Mouse (Mus musculus) hindbrain, postnatal 0 days (tissue): Measurements from ENCODE around the gene Ttc16. TPM values are rescaled to one million over a fixed set of nuclear protein-coding genes. Genes with fewer than 3 reads are reported as not detected.

ENCODE experiments used
- ATAC-seq: fragments of 200-750 bp; cut with Nextera tagmentation; 2 replicates; pipeline ENCODE4 v1.8.0; 2017; ENCODE audit warnings: mild to moderate bottlenecking, moderate TSS enrichment, moderate library complexity
- DNase-seq: peaks from one replicate; pipeline ENCODE4 v3.0.0-alpha.2; 2015; ENCODE audit warnings: low spot score
- H3K27ac ChIP-seq: fragments of 300-500 bp; sonication (generic); 2 replicates; pipeline ENCODE4 v1.5.1; 2014; ENCODE audit warnings: mild to moderate bottlenecking
- H3K27me3 ChIP-seq: fragments of 300-500 bp; sonication (generic); 2 replicates; pipeline ENCODE4 v1.6.1; 2014; ENCODE audit warnings: low read length, mixed read lengths; ENCODE audit not compliant: insufficient read depth
- H3K36me3 ChIP-seq: fragments of 300-500 bp; sonication (generic); 2 replicates; pipeline ENCODE4 v1.6.1; 2014; ENCODE audit warnings: low read length, mixed read lengths; ENCODE audit not compliant: insufficient read depth
- H3K4me1 ChIP-seq: fragments of 300-500 bp; sonication (generic); 2 replicates; pipeline ENCODE4 v1.6.1; 2014; ENCODE audit warnings: antibody characterized with exemption, low read length, mixed read lengths; ENCODE audit not compliant: insufficient read depth
- H3K4me2 ChIP-seq: fragments of 300-500 bp; sonication (generic); 2 replicates; pipeline ENCODE4 v1.6.1; 2014; ENCODE audit warnings: low read depth, mild to moderate bottlenecking, low read length, moderate library complexity, mixed read lengths
- H3K4me3 ChIP-seq: fragments of 300-500 bp; sonication (generic); 2 replicates; pipeline ENCODE4 v1.5.1; 2014; ENCODE audit warnings: low read length
- H3K9ac ChIP-seq: fragments of 300-500 bp; sonication (generic); replicated peaks from 2 replicates; pipeline ENCODE4 v1.6.1; 2014; ENCODE audit warnings: mild to moderate bottlenecking, low read length, moderate library complexity, mixed read lengths
- H3K9me3 ChIP-seq: fragments of 300-500 bp; sonication (generic); 2 replicates; pipeline ENCODE4 v1.6.1; 2016; ENCODE audit warnings: low read length, mixed read lengths
- CTCF ChIP-seq: IDR thresholded peaks from 2 replicates; pipeline ENCODE4 v1.5.1; 2016; ENCODE audit warnings: antibody characterized with exemption, control low read depth, low read depth
- WGBS: fragments of 180-500 bp; shearing (Covaris S2); extraction: QIAGEN DNeasy Blood & Tissue Kit; methylation state at CpG from one replicate; pipeline ENCODE4 v1.1.7; 2014; 5-methylcytosine and 5-hydroxymethylcytosine counted together
- polyA plus RNA-seq: library from polyadenylated mRNA; unstranded; fragments of >200 nt; fragmentation: Nextera tagmentation; extraction: Ambion mirVana; gene quantifications from 2 replicates; pipeline ENCODE4 v1.2.1, GENCODE M21; 2015
- total RNA-seq: library from RNA; depleted of rRNA; stranded (reverse); fragments of >200 nt; gene quantifications from 2 replicates; pipeline ENCODE4 v1.2.3, GENCODE M21; 2014

Gene Ttc16
- total and polyA plus RNA-seq, 2 experiments from 2014 or later: 0.58 to 0.78 TPM

DNA sequence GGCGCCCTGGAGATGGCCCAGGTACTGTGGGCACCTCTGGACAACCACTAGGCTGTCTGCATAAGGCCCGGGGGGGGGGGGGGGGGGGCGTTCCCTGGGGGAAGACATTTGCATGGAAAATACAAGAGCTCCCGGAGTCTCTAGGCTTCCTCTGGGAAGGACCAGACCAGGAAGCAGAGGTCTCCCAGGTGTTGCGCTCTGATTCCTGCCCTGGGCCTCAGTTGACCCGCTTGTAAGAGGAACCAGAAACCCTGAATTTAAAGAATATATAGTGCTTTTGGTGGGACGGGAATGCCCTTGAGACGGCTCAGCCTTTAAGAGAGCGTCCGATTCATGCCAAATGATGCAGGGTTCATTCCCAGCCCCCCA, 23.8 kb downstream of the Ttc16 start:
- DNase-seq (no peak), ATAC-seq (no peak)
- Histone ChIP-seq H3K9ac (no peak overlapping the region), H3K4me2 (peak overlapping the region; percentile 48), H3K27me3 (no peaks in the 10 kb centered on the region), H3K27ac (no peak overlapping the region), H3K4me3 (no peak overlapping the region), H3K9me3 (no peaks in the 10 kb centered on the region), H3K36me3 (peaks cover 56% of the 10 kb centered on the region), H3K4me1 (no peaks in the 10 kb centered on the region)
- no peak for TF ChIP-seq CTCF
- 26% methylated on average over 9 of the region's 10 CpGs for WGBS

- peak; percentile 6; the same call in 1 of the 2 replicates for TF ChIP-seq CTCF
- H3K9me3 ChIP-seq: no peaks in the 10 kb centered on the region
- peak overlapping the region; percentile 48 for H3K4me2 ChIP-seq
- H3K27ac ChIP-seq: no peak overlapping the region
- H3K4me3 ChIP-seq: peak overlapping the region; percentile 9; the same call in 1 of the 2 replicates
- H3K36me3 ChIP-seq: peaks cover 62% of the 10 kb centered on the region
- peak; percentile 68 for DNase-seq
- no peaks in the 10 kb centered on the region for H3K27me3 ChIP-seq
- peak; percentile 74 for ATAC-seq
- 13% methylated on average over 31 of the region's 31 CpGs for WGBS
- no peak overlapping the region for H3K9ac ChIP-seq
- no peaks in the 10 kb centered on the region for H3K4me1 ChIP-seq
These were observed 24.4 kb downstream of the Ttc16 start for GRCm38 (mm10) chr2:32750887-32751664.

GRCm38 (mm10) chr2:32750199-32750598, 25.2 kb downstream of the Ttc16 start:
- ATAC-seq (no peak), DNase-seq (no peak)
- H3K4me1 ChIP-seq: no peaks in the 10 kb centered on the region
- no peak overlapping the region for H3K4me2 ChIP-seq
- no peak overlapping the region for H3K4me3 ChIP-seq
- no peak overlapping the region for H3K27ac ChIP-seq
- no peaks in the 10 kb centered on the region for H3K27me3 ChIP-seq
- peak; percentile 32 for TF ChIP-seq CTCF
- peaks cover 69% of the 10 kb centered on the region for H3K36me3 ChIP-seq
- no peak overlapping the region for H3K9ac ChIP-seq
- H3K9me3 ChIP-seq: no peaks in the 10 kb centered on the region
- 69% methylated on average over 7 of the region's 7 CpGs for WGBS

DNA sequence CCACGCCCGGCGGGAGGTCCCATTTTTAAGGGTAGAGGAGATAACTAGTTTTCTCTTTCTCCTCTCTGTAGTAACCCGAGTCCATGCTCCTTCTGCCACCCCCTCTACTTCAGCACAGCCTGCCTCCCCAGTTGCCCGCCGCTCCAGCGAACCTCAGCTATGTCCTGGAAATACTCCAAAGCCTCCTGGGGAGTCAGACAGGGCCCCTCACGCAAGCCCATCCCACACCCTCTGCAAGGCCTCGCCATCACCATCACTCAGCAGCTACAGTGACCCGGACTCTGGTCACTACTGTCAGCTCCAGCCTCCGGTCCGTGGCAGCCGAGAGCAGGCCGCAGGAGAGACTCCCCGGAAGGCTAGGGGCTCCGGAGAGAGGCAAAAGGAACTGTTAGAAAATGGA, 26.4 kb downstream of the Ttc16 start:
- no peaks in the 10 kb centered on the region for H3K27me3 ChIP-seq
- no peak overlapping the region for H3K9ac ChIP-seq
- ATAC-seq: no peak
- no peaks in the 10 kb centered on the region for H3K4me1 ChIP-seq
- H3K4me2 ChIP-seq: no peak overlapping the region
- DNase-seq: no peak
- WGBS: 85% methylated on average over 16 of the region's 16 CpGs
- H3K27ac ChIP-seq: no peak overlapping the region
- no peak overlapping the region for H3K4me3 ChIP-seq
- H3K9me3 ChIP-seq: no peaks in the 10 kb centered on the region
- TF ChIP-seq CTCF: no peak
- peaks cover 61% of the 10 kb centered on the region for H3K36me3 ChIP-seq

DNA sequence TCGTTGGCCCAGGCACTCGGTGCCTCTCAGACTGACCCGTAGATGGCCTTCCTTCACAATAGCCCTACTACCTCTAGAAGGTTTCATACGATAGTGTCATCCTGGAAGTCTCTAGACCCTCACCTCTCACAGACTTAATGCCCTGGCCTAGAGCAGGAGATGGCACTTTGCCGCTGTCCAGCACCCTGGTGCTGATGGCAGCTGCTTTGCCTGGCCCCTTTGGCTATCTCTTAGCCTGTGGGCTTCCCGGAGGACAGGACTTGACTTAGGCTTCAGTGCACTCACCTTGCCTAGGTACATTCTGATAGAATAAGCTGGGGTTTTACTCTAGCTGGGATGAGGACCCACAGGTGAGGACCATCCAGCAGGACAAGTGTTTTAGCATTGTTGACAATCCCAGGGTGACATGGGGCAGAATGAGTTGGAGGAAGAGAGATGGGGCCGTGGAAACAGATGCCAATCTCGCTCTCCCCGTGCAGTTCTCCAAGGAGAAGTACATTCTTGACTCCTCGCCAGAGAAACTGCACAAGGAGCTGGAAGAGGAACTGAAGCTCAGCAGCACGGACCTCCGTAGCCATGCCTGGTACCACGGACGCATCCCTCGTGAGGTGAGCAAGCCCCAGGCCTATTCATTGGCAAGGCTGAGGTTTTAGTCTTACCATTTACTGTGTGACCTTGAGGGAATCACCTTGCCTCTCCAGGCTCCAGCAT, 31.0 kb downstream of the Ttc16 start:
- no peak overlapping the region for H3K9ac ChIP-seq

DNA sequence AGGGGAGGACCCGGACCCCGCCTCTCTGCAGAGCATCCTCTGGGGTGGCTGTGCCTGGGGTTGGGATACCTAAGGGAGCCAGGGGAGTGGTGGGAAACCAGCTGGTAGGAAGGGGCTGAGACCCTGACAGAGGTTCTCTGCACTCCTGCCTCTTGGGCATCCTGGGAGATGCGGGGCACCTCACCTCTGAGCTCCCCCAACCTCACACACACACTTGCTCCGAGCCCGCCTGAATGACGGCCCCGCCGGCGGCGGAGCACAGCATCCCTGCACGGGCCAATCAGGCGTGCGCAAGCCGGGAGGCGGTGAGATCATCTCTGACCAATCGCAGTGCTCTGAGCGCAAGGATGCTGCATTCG, 33.3 kb downstream of the Ttc16 start:
- peak overlapping the region; percentile 74 for H3K4me2 ChIP-seq
- H3K9ac ChIP-seq: peak overlapping the region; percentile 94
- H3K27ac ChIP-seq: peak overlapping the region; percentile 92
- no peaks in the 10 kb centered on the region for H3K9me3 ChIP-seq
- H3K4me1 ChIP-seq: peaks cover 19% of the 10 kb centered on the region; the same call in 1 of the 2 replicates
- DNase-seq: peak; percentile 94
- WGBS: 5% methylated on average over 18 of the region's 18 CpGs
- no peaks in the 10 kb centered on the region for H3K27me3 ChIP-seq
- H3K36me3 ChIP-seq: peaks cover 22% of the 10 kb centered on the region
- H3K4me3 ChIP-seq: peak overlapping the region; percentile 80
- peak; percentile 92 for ATAC-seq
- TF ChIP-seq CTCF: no peak

More for the DNA sequence above, 31.0 kb downstream of the Ttc16 start:
- DNase-seq (no peak), ATAC-seq (no peak)
- Histone ChIP-seq H3K36me3 (peaks cover 35% of the 10 kb centered on the region), H3K27ac (no peak overlapping the region), H3K4me1 (peaks cover 19% of the 10 kb centered on the region; the same call in 1 of the 2 replicates), H3K9me3 (no peaks in the 10 kb centered on the region), H3K4me2 (no peak overlapping the region), H3K27me3 (no peaks in the 10 kb centered on the region), H3K4me3 (no peak overlapping the region)
- 62% methylated on average over 15 of the region's 15 CpGs for WGBS
- TF ChIP-seq CTCF: no peak
